Mouse (Mus musculus) embryonic facial prominence, embryonic 12.5 days (tissue): ENCODE results near the gene Cyp1a1. TPM values are rescaled to one million over a fixed set of nuclear protein-coding genes. Genes with fewer than 3 reads are reported as not detected.
"Not testable (repeated sequence)": the region's sequence is repeated elsewhere in the genome, so short reads cannot be mapped to it uniquely, and the experiment has no call there.

Experiments used
- ATAC-seq: fragments of 200-750 bp; cut with Nextera tagmentation; 2 replicates; pipeline ENCODE4 v1.8.0; 2017; ENCODE audit not compliant: insufficient number of reproducible peaks, insufficient read depth, low FRiP score, low TSS enrichment
- H3K27ac ChIP-seq: fragments of 300-500 bp; sonication (generic); 2 replicates; pipeline ENCODE4 v1.5.1; 2016; ENCODE audit warnings: mild to moderate bottlenecking
- H3K27me3 ChIP-seq: fragments of 300-500 bp; sonication (generic); 2 replicates; pipeline ENCODE4 v1.6.1; 2016; ENCODE audit warnings: mild to moderate bottlenecking, moderate library complexity
- H3K36me3 ChIP-seq: fragments of 300-500 bp; sonication (generic); 2 replicates; pipeline ENCODE4 v1.6.1; 2016; ENCODE audit warnings: mild to moderate bottlenecking
- H3K4me1 ChIP-seq: fragments of 300-500 bp; sonication (generic); 2 replicates; pipeline ENCODE4 v1.6.1; 2016
- H3K4me2 ChIP-seq: fragments of 300-500 bp; sonication (generic); replicated peaks from 2 replicates; pipeline ENCODE4 v1.6.1; 2016; ENCODE audit warnings: mild to moderate bottlenecking, moderate library complexity
- H3K4me3 ChIP-seq: fragments of 300-500 bp; sonication (generic); 2 replicates; pipeline ENCODE4 v1.5.1; 2016; ENCODE audit warnings: mild to moderate bottlenecking
- H3K9ac ChIP-seq: fragments of 300-500 bp; sonication (generic); 2 replicates; pipeline ENCODE4 v1.6.1; 2016; ENCODE audit warnings: mild to moderate bottlenecking, moderate library complexity
- H3K9me3 ChIP-seq: fragments of 300-500 bp; sonication (generic); 2 replicates; pipeline ENCODE4 v1.6.1; 2016; ENCODE audit warnings: mild to moderate bottlenecking, moderate library complexity
- WGBS: fragments of 180-500 bp; shearing (Covaris S2); methylation state at CpG from one replicate; pipeline ENCODE4 v1.1.7; 2016; 5-methylcytosine and 5-hydroxymethylcytosine counted together
- polyA plus RNA-seq: library from polyadenylated mRNA; unstranded; fragments of >200 nt; fragmentation: Nextera tagmentation; extraction: Ambion mirVana; gene quantifications from 2 replicates; pipeline ENCODE4 v1.2.1, GENCODE M21; 2016

The Cyp1a1 gene
- polyA plus RNA-seq, 1 experiment from 2014 or later: not detected

DNA sequence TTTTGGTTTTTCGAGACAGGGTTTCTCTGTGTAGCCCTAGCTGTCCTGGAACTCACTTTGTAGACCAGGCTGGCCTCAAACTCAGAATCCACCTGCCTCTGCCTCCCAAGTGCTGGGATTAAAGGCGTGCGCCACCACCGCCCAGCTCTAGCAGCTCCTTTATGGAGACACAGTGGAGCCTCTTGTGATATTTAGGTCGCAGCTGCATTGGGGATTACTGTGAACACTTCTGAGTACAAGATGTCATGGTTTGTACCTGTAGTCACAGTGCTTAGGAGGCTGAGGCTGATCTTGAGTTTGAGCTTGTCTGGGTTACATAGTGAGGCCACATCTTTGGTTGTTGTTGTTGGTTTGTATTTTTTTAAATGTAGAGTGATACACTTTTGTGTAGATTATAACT lies 22.5 kb downstream of the Cyp1a1 start:
- not testable (repeated sequence) for H3K4me2 ChIP-seq, H3K9ac ChIP-seq, H3K4me1 ChIP-seq, ATAC-seq, H3K9me3 ChIP-seq, H3K27ac ChIP-seq, H3K4me3 ChIP-seq, H3K27me3 ChIP-seq
- H3K36me3 ChIP-seq: peaks cover 23% of the 10 kb centered on the region
- 84% methylated on average over 5 of the region's 5 CpGs for WGBS

DNA sequence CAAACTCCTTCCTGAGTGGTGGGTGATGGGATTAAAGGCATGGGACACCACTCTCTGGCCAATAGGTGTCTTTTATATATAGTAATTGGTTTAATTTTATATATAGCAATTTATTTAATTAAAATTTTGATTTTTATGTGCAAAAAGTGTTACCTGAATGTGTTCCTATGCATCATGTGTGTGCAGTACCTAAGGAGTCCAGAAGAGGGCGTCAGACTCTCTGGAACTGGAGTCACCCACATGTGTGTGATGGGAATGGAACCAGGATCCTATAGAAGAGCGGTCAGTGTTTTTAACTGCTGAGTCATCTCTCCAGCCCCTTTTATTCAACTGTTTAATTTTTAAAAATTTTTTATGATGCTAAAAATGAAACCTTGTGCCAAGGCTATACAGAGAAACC lies 24.5 kb downstream of the Cyp1a1 start:
- Histone ChIP-seq H3K9me3 (no peaks in the 10 kb centered on the region), H3K27me3 (no peaks in the 10 kb centered on the region), H3K4me2 (no peak overlapping the region), H3K4me3 (no peak overlapping the region), H3K4me1 (peaks cover 7% of the 10 kb centered on the region), H3K36me3 (peaks cover 40% of the 10 kb centered on the region), H3K9ac (no peak overlapping the region), H3K27ac (no peak overlapping the region)
- 70% methylated on average over 2 of the region's 2 CpGs for WGBS
- ATAC-seq: no peak

DNA sequence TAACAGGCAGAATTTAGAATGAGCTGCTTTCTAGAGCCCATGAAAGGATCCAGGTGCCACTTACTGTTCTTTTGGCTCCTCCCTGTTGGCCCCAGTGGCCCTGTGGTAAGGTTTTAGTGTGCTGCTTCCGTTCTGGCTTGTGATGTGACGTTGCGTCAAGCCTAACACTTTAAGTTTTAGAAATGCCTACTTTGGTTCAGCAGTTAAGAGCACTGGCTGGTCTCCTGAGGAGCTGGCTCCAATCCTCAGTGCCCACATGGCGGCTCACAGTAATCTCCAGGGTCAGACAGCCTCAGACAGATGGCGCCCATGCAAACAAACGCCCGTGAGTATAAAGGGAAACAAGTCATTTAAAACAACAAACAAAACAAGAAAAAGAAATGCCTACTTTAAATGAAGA lies 30.7 kb downstream of the Cyp1a1 start:
- no peak overlapping the region for H3K4me3 ChIP-seq
- no peak overlapping the region for H3K27ac ChIP-seq
- H3K4me2 ChIP-seq: no peak overlapping the region
- H3K27me3 ChIP-seq: no peaks in the 10 kb centered on the region
- ATAC-seq: no peak
- H3K9me3 ChIP-seq: no peaks in the 10 kb centered on the region
- H3K36me3 ChIP-seq: peaks cover 60% of the 10 kb centered on the region
- 91% methylated on average over 7 of the region's 7 CpGs for WGBS
- H3K9ac ChIP-seq: no peak overlapping the region
- H3K4me1 ChIP-seq: no peaks in the 10 kb centered on the region

DNA sequence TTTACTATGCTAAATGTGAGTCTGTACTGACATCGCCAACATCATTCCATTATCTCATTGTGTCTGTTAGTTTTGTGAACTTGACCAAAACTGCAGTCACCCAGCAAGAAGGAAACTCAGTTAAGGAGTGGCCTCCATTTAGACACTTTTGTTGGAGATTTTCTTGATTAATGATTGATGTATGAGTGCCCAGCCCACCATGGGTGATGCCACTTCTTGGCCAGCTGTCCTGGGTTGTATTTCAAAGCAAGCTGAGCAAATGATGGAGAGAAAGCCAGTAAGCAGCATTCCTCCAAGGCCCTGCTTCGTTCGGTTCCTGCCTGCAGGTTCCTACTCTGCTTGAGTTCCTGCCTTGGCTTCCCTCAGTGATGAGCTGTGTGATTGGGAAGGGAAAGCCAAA lies 33.0 kb downstream of the Cyp1a1 start:
- WGBS: 96% methylated on average over 3 of the region's 3 CpGs
- no peak overlapping the region for H3K4me3 ChIP-seq
- H3K27me3 ChIP-seq: no peaks in the 10 kb centered on the region
- no peak overlapping the region for H3K4me2 ChIP-seq
- ATAC-seq: no peak
- H3K9ac ChIP-seq: no peak overlapping the region
- no peak overlapping the region for H3K27ac ChIP-seq
- no peaks in the 10 kb centered on the region for H3K9me3 ChIP-seq
- peaks cover 50% of the 10 kb centered on the region for H3K36me3 ChIP-seq
- no peaks in the 10 kb centered on the region for H3K4me1 ChIP-seq

DNA sequence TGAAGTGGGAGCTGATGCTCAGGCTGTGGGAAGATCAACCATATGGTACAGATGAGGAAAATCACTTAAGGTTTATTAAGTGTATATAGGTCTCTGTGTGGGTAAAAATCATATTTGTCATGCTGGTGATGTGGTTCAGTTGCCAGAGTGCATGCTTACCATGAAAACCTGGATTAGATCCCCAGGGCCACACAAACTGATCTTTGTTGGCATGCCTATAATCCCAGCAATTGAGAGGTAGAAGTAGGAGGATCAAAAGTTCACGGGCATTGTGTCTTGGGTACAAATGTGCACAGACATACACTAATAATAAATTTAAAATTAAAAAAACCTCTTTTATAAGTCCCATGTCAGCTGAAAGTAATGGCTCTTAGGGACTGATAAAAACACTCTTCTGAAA lies 34.6 kb downstream of the Cyp1a1 start:
- WGBS: 83% methylated on average over 1 of the region's 1 CpGs

DNA sequence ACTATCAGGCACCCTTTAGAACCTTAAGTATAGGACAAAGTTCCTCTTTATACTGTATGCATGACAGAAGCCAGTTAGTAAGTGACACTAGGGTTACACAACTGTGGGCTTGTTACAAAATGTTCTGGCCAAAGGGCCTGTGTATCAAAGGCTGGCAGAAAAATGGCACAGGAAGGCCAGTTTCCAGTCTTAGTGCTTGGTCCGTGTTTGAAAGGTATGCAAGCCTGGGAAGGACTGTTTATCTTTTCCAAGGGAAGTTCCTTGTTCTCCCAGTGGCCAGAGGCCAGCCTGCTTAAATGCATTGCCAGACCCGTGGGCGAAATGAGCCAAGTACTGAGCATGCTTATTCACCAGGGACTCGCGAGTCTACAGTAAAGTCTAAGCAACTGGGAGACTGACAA lies 35.6 kb downstream of the Cyp1a1 start:
- 71% methylated on average over 5 of the region's 5 CpGs for WGBS
- H3K36me3 ChIP-seq: peaks cover 56% of the 10 kb centered on the region
- no peak overlapping the region for H3K4me2 ChIP-seq

More for the DNA sequence above, 34.6 kb downstream of the Cyp1a1 start:
- peaks cover 53% of the 10 kb centered on the region for H3K36me3 ChIP-seq
- no peak for ATAC-seq
- no peak overlapping the region for H3K27ac ChIP-seq
- H3K27me3 ChIP-seq: no peaks in the 10 kb centered on the region
- H3K4me3 ChIP-seq: no peak overlapping the region
- no peak overlapping the region for H3K4me2 ChIP-seq
- H3K9me3 ChIP-seq: no peaks in the 10 kb centered on the region
- no peaks in the 10 kb centered on the region for H3K4me1 ChIP-seq
- no peak overlapping the region for H3K9ac ChIP-seq

DNA sequence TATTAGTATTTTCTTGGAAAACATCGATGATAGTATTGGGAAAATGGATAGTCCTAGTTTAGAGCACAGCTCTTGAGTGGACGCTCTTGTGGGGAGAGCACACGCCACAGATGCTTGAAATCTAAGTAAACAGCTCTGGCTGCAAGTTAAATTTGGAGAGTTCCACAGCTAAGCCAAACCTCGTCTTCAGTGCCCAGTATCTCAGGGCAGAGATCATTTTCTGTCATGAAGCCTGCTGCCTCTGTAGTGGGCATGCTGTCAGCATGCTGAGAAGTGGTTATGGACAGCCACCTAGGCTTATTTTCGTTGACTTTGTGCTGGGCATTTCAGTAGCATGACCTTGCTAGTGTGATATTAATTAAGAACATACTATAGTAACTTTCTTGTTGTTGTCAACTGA lies 36.1 kb downstream of the Cyp1a1 start:
- WGBS: 81% methylated on average over 5 of the region's 5 CpGs
- no peaks in the 10 kb centered on the region for H3K27me3 ChIP-seq
- no peak overlapping the region for H3K4me2 ChIP-seq
- no peak overlapping the region for H3K4me3 ChIP-seq
- no peak overlapping the region for H3K9ac ChIP-seq
- H3K27ac ChIP-seq: no peak overlapping the region
- H3K4me1 ChIP-seq: no peaks in the 10 kb centered on the region
- ATAC-seq: no peak
- peaks cover 53% of the 10 kb centered on the region for H3K36me3 ChIP-seq
- H3K9me3 ChIP-seq: no peaks in the 10 kb centered on the region

More for the DNA sequence above, 35.6 kb downstream of the Cyp1a1 start:
- no peak for ATAC-seq
- H3K4me3 ChIP-seq: no peak overlapping the region
- no peak overlapping the region for H3K9ac ChIP-seq
- H3K4me1 ChIP-seq: no peaks in the 10 kb centered on the region
- no peaks in the 10 kb centered on the region for H3K9me3 ChIP-seq
- no peaks in the 10 kb centered on the region for H3K27me3 ChIP-seq
- no peak overlapping the region for H3K27ac ChIP-seq

DNA sequence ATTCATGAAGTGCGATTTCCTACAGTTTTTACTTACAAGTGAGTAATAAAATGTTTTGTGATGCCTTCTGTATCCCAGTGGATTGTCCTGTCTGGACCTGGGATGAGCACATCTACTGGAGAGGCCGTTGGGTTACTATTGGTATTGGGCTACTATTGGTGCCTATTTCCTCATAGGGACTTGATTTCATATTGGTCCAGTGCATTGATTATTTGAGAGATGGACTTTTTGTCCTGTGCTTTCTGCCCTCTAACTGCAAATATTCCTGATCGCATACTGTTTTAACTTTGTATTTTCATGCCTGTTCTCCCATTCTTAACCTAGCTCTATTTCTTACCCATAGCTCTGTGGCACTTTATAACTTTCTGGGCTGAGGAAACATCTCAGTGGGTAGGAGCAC lies 37.0 kb downstream of the Cyp1a1 start:
- no peak for ATAC-seq
- WGBS: 92% methylated on average over 3 of the region's 3 CpGs
- Histone ChIP-seq H3K27ac (no peak overlapping the region), H3K9ac (no peak overlapping the region), H3K36me3 (peaks cover 56% of the 10 kb centered on the region), H3K4me3 (no peak overlapping the region), H3K9me3 (no peaks in the 10 kb centered on the region), H3K27me3 (no peaks in the 10 kb centered on the region), H3K4me2 (no peak overlapping the region), H3K4me1 (no peaks in the 10 kb centered on the region)

DNA sequence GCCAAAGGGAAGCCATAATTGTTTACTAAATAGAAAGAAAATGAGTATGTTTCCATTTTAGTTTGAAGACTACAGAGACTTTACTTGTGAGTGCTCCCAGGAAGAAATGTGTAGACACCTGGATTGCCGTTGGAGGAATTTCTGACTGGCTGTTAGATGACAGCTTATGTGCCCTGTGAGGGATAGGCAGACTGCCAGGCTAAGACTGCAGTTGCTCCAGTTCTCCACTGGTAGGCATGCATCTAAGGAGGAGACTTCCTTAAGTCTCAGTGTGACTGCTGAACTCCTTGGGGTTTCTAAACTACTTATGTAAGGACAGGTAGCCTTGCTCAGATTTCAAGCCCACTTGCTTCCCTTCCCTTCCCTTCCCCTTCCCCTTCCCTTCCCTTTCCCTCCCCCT lies 40.6 kb downstream of the Cyp1a1 start:
- ATAC-seq: no peak
- Histone ChIP-seq H3K27me3 (no peaks in the 10 kb centered on the region), H3K36me3 (peaks cover 57% of the 10 kb centered on the region), H3K9me3 (no peaks in the 10 kb centered on the region), H3K9ac (no peak overlapping the region), H3K4me1 (no peaks in the 10 kb centered on the region), H3K27ac (no peak overlapping the region), H3K4me3 (no peak overlapping the region), H3K4me2 (no peak overlapping the region)
- 93% methylated on average over 1 of the region's 1 CpGs for WGBS

DNA sequence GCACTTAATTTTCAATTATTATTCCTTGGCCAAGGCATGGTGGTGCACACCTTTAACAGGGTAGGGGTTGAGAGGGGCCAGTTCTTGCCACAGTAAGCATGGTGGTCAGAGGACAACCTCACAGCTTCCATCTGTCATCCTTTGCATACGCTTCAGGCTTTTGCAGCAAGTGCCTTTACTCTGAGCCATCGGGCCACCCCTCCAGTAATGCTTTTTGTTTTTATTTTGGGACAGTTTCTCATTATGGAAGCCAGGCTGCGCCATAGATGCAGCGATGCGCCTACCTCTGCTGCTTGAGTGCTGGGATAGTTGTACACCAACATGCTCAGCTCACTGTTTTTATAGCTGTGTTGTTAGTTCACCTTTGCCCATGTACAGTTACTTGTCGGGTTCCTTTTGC lies 45.9 kb downstream of the Cyp1a1 start:
- Histone ChIP-seq H3K4me1 (no peaks in the 10 kb centered on the region), H3K36me3 (peaks cover 44% of the 10 kb centered on the region), H3K9ac (no peak overlapping the region), H3K27me3 (no peaks in the 10 kb centered on the region), H3K4me3 (no peak overlapping the region), H3K27ac (no peak overlapping the region), H3K9me3 (no peaks in the 10 kb centered on the region), H3K4me2 (no peak overlapping the region)
- whole genome bisulfite sequencing: 97% methylated on average over 6 of the region's 6 CpGs
- ATAC-seq: no peak

DNA sequence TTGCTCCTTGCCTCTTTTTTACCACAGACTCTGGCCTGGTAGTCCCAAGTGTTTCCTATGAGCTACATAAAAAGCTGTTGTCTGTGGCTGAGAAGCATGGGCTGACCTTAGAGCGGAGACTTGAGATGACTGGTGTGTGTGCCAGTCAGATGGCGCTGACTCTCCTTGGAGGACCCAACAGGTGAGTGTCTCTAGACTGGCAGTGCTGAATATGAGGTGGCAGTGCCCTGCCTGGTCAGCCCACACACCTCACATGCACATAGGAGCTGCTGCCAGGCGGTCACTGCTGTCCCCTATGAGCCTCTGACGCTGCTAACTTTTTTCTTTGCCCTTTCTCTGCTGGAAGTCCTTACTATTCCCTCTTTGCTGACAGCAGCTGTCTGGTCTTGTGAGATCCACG lies 52.1 kb downstream of the Cyp1a1 start:
- Histone ChIP-seq H3K4me3 (no peak overlapping the region), H3K36me3 (peaks cover 44% of the 10 kb centered on the region), H3K27ac (no peak overlapping the region), H3K27me3 (no peaks in the 10 kb centered on the region), H3K9ac (no peak overlapping the region), H3K9me3 (no peaks in the 10 kb centered on the region), H3K4me1 (no peaks in the 10 kb centered on the region), H3K4me2 (no peak overlapping the region)
- WGBS: 94% methylated on average over 5 of the region's 5 CpGs
- no peak for ATAC-seq

DNA sequence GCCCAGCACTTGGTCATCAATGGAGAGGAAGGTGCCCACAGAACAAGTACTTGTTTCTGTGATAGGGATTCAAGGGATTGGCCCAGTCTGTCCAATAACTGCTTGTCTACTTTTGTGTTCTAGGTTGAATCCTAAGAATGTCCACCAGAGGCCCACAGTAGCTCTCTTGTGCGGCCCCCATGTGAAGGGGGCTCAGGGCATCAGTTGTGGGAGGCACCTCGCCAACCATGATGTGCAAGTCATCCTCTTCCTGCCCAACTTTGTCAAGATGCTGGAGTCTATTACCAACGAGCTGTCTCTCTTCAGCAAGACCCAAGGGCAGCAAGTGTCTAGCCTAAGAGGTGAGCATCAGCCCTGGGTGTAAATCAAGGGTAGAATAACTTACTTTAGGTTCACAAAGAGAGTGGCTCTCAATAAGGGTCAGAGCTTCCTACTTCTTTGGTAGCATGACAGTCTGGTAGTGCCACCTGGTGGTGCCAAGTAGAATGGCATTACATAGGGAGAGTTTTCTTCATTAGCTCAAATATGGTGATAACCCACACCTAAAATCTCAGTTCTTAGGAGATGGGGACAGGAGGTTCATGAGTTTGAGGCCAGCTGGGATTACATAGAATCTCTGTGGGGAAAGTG lies 56.8 kb downstream of the Cyp1a1 start:
- H3K4me1 ChIP-seq: no peaks in the 10 kb centered on the region
- H3K27me3 ChIP-seq: no peaks in the 10 kb centered on the region
- no peaks in the 10 kb centered on the region for H3K9me3 ChIP-seq
- no peak for ATAC-seq
- peaks cover 72% of the 10 kb centered on the region for H3K36me3 ChIP-seq
- H3K4me2 ChIP-seq: no peak overlapping the region
- H3K27ac ChIP-seq: no peak overlapping the region
- H3K9ac ChIP-seq: no peak overlapping the region
- H3K4me3 ChIP-seq: no peak overlapping the region
- WGBS: 80% methylated on average over 3 of the region's 3 CpGs

DNA sequence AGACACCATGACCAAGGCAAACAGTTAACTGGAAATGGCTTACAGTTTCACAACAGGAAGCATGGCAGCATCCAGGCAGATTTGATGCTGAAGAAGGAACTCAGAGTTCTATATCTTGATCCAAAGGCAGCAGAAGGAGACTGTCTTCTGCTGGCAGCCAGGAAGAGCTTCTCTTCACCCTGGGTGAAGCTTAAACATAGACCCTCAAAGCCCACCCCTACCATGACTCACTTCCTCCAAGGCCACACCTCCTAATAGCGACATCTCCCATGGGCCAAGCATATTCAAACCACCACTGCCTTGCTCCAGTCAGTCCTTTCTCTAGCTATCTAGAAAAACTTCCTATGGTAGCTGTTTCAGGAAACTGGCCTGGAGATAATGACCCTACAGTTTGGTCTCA lies 59.3 kb downstream of the Cyp1a1 start:
- Histone ChIP-seq H3K4me3 (no peak overlapping the region), H3K4me1 (no peaks in the 10 kb centered on the region), H3K9ac (no peak overlapping the region), H3K4me2 (no peak overlapping the region), H3K27me3 (no peaks in the 10 kb centered on the region), H3K36me3 (peaks cover 74% of the 10 kb centered on the region), H3K27ac (no peak overlapping the region), H3K9me3 (no peaks in the 10 kb centered on the region)
- ATAC-seq: no peak
- WGBS: 74% methylated on average over 1 of the region's 1 CpGs
